In genomic region chr5:134582221-134582907, GRCm38 (mm10) we compare ENCODE assay signal across 8 mouse cellular contexts. TPM values are rescaled to one million over a fixed set of nuclear protein-coding genes. Genes with fewer than 3 reads are reported as not detected.
DNase-seq lines count a peak whose midpoint lies in the region; ATAC-seq and TF ChIP-seq lines count a peak whose summit lies in the region.

No protein-coding gene starts in this region.

- DNase-seq in A20 (ENCODE audit: low read depth, low spot score), result peak; percentile 97
- peak; percentile 82 for DNase-seq in liver, adult 2 months (ENCODE audit: extremely low read depth, low read depth, low spot score)
- DNase-seq in splenic B cell, adult 2 months (ENCODE audit: low read depth, low spot score), result peak; percentile 98

- H3K4me3 ChIP-seq in bone marrow macrophage, adult 2 months (ENCODE audit: insufficient read depth, low read length), result peak overlapping the region; percentile 80
- peak overlapping the region; percentile 91 for H3K4me3 ChIP-seq in embryonic fibroblast, embryonic 13.5 days (ENCODE audit: insufficient read depth, low read length)
- peak overlapping the region; percentile 91 for H3K4me3 ChIP-seq in heart, embryonic 11.5 days (ENCODE audit: low read depth, low read length)
- peak overlapping the region; percentile 98 for H3K4me3 ChIP-seq in kidney, embryonic 16.5 days (ENCODE audit: low read length)
- H3K4me3 ChIP-seq in liver, adult 2 months (ENCODE audit: insufficient read depth, low read depth, low read length), result peak overlapping the region; percentile 69
- peak overlapping the region; percentile 49 for H3K4me3 ChIP-seq in myocyte

- peak overlapping the region; percentile 87 for H3K4me2 ChIP-seq in heart, embryonic 11.5 days
- H3K4me2 ChIP-seq in kidney, embryonic 16.5 days (replicated peaks; ENCODE audit: low read depth, low read length), result peak overlapping the region; percentile 72
- peak overlapping the region; percentile 71 for H3K4me2 ChIP-seq in myocyte (ENCODE audit: low read depth)

- peaks cover 16% of the 10 kb centered on the region for H3K4me1 ChIP-seq in bone marrow macrophage, adult 2 months (ENCODE audit: control insufficient read depth, insufficient read depth, low read length)
- no peaks in the 10 kb centered on the region; the same call in 1 of the 2 replicates for H3K4me1 ChIP-seq in embryonic fibroblast, embryonic 13.5 days (ENCODE audit: control insufficient read depth, insufficient read depth, low read length)
- 0 out of 2 replicates have a peak, but pooled peaks cover 5% of the 10 kb centered on the region for H3K4me1 ChIP-seq in heart, embryonic 11.5 days (ENCODE audit: control insufficient read depth, insufficient read depth, low read length)
- peaks cover 9% of the 10 kb centered on the region; the same call in 1 of the 2 replicates for H3K4me1 ChIP-seq in kidney, embryonic 16.5 days (ENCODE audit: insufficient read depth, low read length)
- peaks cover 2% of the 10 kb centered on the region for H3K4me1 ChIP-seq in liver, adult 2 months (ENCODE audit: control insufficient read depth, insufficient read depth, low read length)

- ATAC-seq in heart, embryonic 11.5 days (replicated peaks; ENCODE audit: insufficient number of reproducible peaks, low FRiP score, low TSS enrichment), result peak; percentile 90
- ATAC-seq in kidney, embryonic 16.5 days (ENCODE audit: low FRiP score, low TSS enrichment), result peak; percentile 95

- 8% methylated on average over 28 of the region's 30 CpGs for WGBS in heart, embryonic 11.5 days (ENCODE audit: insufficient replicate concordance)
- WGBS in kidney, embryonic 16.5 days, result 8% methylated on average over 29 of the region's 30 CpGs
- 7% methylated on average over 30 of the region's 30 CpGs for WGBS in liver, adult 2 months

- no peaks in the 10 kb centered on the region for H3K9me3 ChIP-seq in heart, embryonic 11.5 days (replicated peaks; ENCODE audit: control insufficient read depth, low read length)
- no peaks in the 10 kb centered on the region for H3K9me3 ChIP-seq in kidney, embryonic 16.5 days (ENCODE audit: low read length)

- no peak overlapping the region for H3K27ac ChIP-seq in bone marrow macrophage, adult 2 months (ENCODE audit: insufficient read depth, low read depth, low read length)
- H3K27ac ChIP-seq in embryonic fibroblast, embryonic 13.5 days (ENCODE audit: insufficient read depth, low read length), result no peak overlapping the region
- H3K27ac ChIP-seq in heart, embryonic 11.5 days (ENCODE audit: low read depth, low read length), result peak overlapping the region; percentile 51; the same call in 1 of the 2 replicates
- peak overlapping the region; percentile 52; the same call in 1 of the 2 replicates for H3K27ac ChIP-seq in kidney, embryonic 16.5 days (ENCODE audit: low read length)
- no peak overlapping the region for H3K27ac ChIP-seq in liver, adult 2 months (replicated peaks; ENCODE audit: insufficient read depth, low read depth, low read length)

- no peaks in the 10 kb centered on the region; the same call in 1 of the 2 replicates for H3K79me2 ChIP-seq in liver, adult 2 months (ENCODE audit: control insufficient read depth, insufficient read depth, low read length)
- H3K79me2 ChIP-seq in myocyte (ENCODE audit: control insufficient read depth, insufficient read depth), result peaks cover 13% of the 10 kb centered on the region

- peak overlapping the region; percentile 16 for H3ac ChIP-seq in myocyte (ENCODE audit: control insufficient read depth, insufficient read length)

- no peaks in the 10 kb centered on the region; the same call in 1 of the 2 replicates for H3K36me3 ChIP-seq in heart, embryonic 11.5 days (ENCODE audit: control insufficient read depth, insufficient read depth, low read length)
- peaks cover 2% of the 10 kb centered on the region; the same call in 1 of the 2 replicates for H3K36me3 ChIP-seq in kidney, embryonic 16.5 days (ENCODE audit: insufficient read depth, low read length)
- H3K36me3 ChIP-seq in liver, adult 2 months (ENCODE audit: control insufficient read depth, insufficient read depth, low read length), result no peaks in the 10 kb centered on the region
- H3K36me3 ChIP-seq in myocyte (ENCODE audit: control insufficient read depth, insufficient read depth), result no peaks in the 10 kb centered on the region
- 0 out of 2 replicates have a peak, but pooled peaks cover 2% of the 10 kb centered on the region for H3K36me3 ChIP-seq in splenic B cell, adult 2 months (ENCODE audit: control insufficient read depth, insufficient read depth, low read length, poor library complexity, severe bottlenecking)

- peak; percentile 33; the same call in 1 of the 2 replicates for TF ChIP-seq CTCF in bone marrow macrophage, adult 2 months (IDR thresholded peaks at IDR 0.05; ENCODE audit: low read depth, low read length)
- TF ChIP-seq CTCF in embryonic fibroblast, embryonic 13.5 days (IDR thresholded peaks at IDR 0.05; ENCODE audit: borderline replicate concordance, insufficient read depth, low read length), result peak; percentile 71; the same call in 1 of the 2 replicates
- peak; percentile 83 for TF ChIP-seq CTCF in liver, adult 2 months (IDR thresholded peaks at IDR 0.05; ENCODE audit: low read depth, low read length)

- no peaks in the 10 kb centered on the region for H3K27me3 ChIP-seq in heart, embryonic 11.5 days (ENCODE audit: control insufficient read depth, insufficient read depth, low read length)
- no peaks in the 10 kb centered on the region for H3K27me3 ChIP-seq in kidney, embryonic 16.5 days (ENCODE audit: insufficient read depth, low read length)
- H3K27me3 ChIP-seq in liver, adult 2 months (ENCODE audit: control insufficient read depth, insufficient read depth, low read length), result no peaks in the 10 kb centered on the region
- no peaks in the 10 kb centered on the region for H3K27me3 ChIP-seq in myocyte (ENCODE audit: control insufficient read depth, insufficient read depth, insufficient read length)
- H3K27me3 ChIP-seq in splenic B cell, adult 2 months (ENCODE audit: control insufficient read depth, insufficient read depth, low read length, poor library complexity, severe bottlenecking), result no peaks in the 10 kb centered on the region

- H3K9ac ChIP-seq in heart, embryonic 11.5 days (ENCODE audit: low read depth, low read length), result peak overlapping the region; percentile 83
- H3K9ac ChIP-seq in kidney, embryonic 16.5 days (replicated peaks; ENCODE audit: low read length), result peak overlapping the region; percentile 94
- H3K9ac ChIP-seq in liver, adult 2 months (ENCODE audit: low read depth, low read length), result peak overlapping the region; percentile 77

- no peak for TF ChIP-seq POLR2A in bone marrow macrophage, adult 2 months (IDR thresholded peaks at IDR 0.05; ENCODE audit: borderline replicate concordance, low read depth, low read length)
- peak; percentile 73 for TF ChIP-seq POLR2A in embryonic fibroblast, embryonic 13.5 days (IDR thresholded peaks at IDR 0.05; ENCODE audit: low read depth, low read length)
- TF ChIP-seq POLR2A in liver, adult 2 months (IDR thresholded peaks at IDR 0.05; ENCODE audit: extremely low read depth, insufficient read depth, low read length), result 0 out of 2 replicates have a peak, but pooled peaks have one; percentile 34
- TF ChIP-seq POLR2A in myocyte (IDR thresholded peaks at IDR 0.05; ENCODE audit: insufficient read length, low read depth), result peak; percentile 72

RNA-seq across cellular contexts. Expression of gene Rfc2, which starts 1.2 kb away (rescaled TPM):
- 90.0 and 91.9 TPM in 2 replicates for polyA plus RNA-seq in bone marrow macrophage, adult 2 months (2012; ENCODE audit: insufficient read depth, insufficient read length, missing spikeins)
- polyA plus RNA-seq in embryonic fibroblast, embryonic 13.5 days (2011; ENCODE audit: insufficient read length, low read depth, missing spikeins), result 64.6 and 81.8 TPM in 2 replicates
- 216 and 234 TPM in 2 replicates for polyA plus RNA-seq in heart, embryonic 11.5 days (2014; fragmentation: Nextera tagmentation; extraction: Ambion mirVana)
- 302 TPM in 2 replicates for polyA plus RNA-seq in kidney, embryonic 16.5 days (2015; fragmentation: Nextera tagmentation; extraction: Ambion mirVana)
- 15.3 and 25.1 TPM in 2 replicates for total RNA-seq in liver, adult 2 months (2014; rRNA removed)
- polyA plus RNA-seq in liver, adult 2 months (2012; rRNA removed), result 22.6 and 24.4 TPM in 2 replicates
- 69.3 TPM for polyA plus RNA-seq in myocyte (2012; fragmentation: generic; extraction: Trizol)

RNA-seq across cellular contexts. Expression of gene Syna, which starts 22.4 kb away (rescaled TPM):
- not detected in 2 replicates for polyA plus RNA-seq in bone marrow macrophage, adult 2 months (2012; ENCODE audit: insufficient read depth, insufficient read length, missing spikeins)
- polyA plus RNA-seq in embryonic fibroblast, embryonic 13.5 days (2011; ENCODE audit: insufficient read length, low read depth, missing spikeins), result 0.40 TPM in 1 of 2 replicates, not detected in the other
- not detected in 2 replicates for polyA plus RNA-seq in heart, embryonic 11.5 days (2014; fragmentation: Nextera tagmentation; extraction: Ambion mirVana)
- 0.09 and 0.27 TPM in 2 replicates for polyA plus RNA-seq in kidney, embryonic 16.5 days (2015; fragmentation: Nextera tagmentation; extraction: Ambion mirVana)
- total RNA-seq in liver, adult 2 months (2014; rRNA removed), result not detected in 2 replicates
- not detected in 2 replicates for polyA plus RNA-seq in liver, adult 2 months (2012; rRNA removed)
- 0.19 TPM for polyA plus RNA-seq in myocyte (2012; fragmentation: generic; extraction: Trizol)

RNA-seq across cellular contexts. Expression of gene Clip2, which starts 30.1 kb away (rescaled TPM):
- 13.1 and 14.3 TPM in 2 replicates for polyA plus RNA-seq in bone marrow macrophage, adult 2 months (2012; ENCODE audit: insufficient read depth, insufficient read length, missing spikeins)
- polyA plus RNA-seq in embryonic fibroblast, embryonic 13.5 days (2011; ENCODE audit: insufficient read length, low read depth, missing spikeins), result 20.3 and 25.6 TPM in 2 replicates
- 1.7 and 2.2 TPM in 2 replicates for polyA plus RNA-seq in heart, embryonic 11.5 days (2014; fragmentation: Nextera tagmentation; extraction: Ambion mirVana)
- polyA plus RNA-seq in kidney, embryonic 16.5 days (2015; fragmentation: Nextera tagmentation; extraction: Ambion mirVana), result 4.1 and 4.3 TPM in 2 replicates
- 0.92 and 2.8 TPM in 2 replicates for total RNA-seq in liver, adult 2 months (2014; rRNA removed)
- polyA plus RNA-seq in liver, adult 2 months (2012; rRNA removed), result 1.6 and 1.7 TPM in 2 replicates
- polyA plus RNA-seq in myocyte (2012; fragmentation: generic; extraction: Trizol), result 14.2 TPM

RNA-seq across cellular contexts. Expression of gene Lat2, which starts 32.5 kb away (rescaled TPM):
- 202 and 213 TPM in 2 replicates for polyA plus RNA-seq in bone marrow macrophage, adult 2 months (2012; ENCODE audit: insufficient read depth, insufficient read length, missing spikeins)
- polyA plus RNA-seq in embryonic fibroblast, embryonic 13.5 days (2011; ENCODE audit: insufficient read length, low read depth, missing spikeins), result 0.40 and 2.3 TPM in 2 replicates
- 1.9 and 3.5 TPM in 2 replicates for polyA plus RNA-seq in heart, embryonic 11.5 days (2014; fragmentation: Nextera tagmentation; extraction: Ambion mirVana)
- 1.8 and 3.6 TPM in 2 replicates for polyA plus RNA-seq in kidney, embryonic 16.5 days (2015; fragmentation: Nextera tagmentation; extraction: Ambion mirVana)
- total RNA-seq in liver, adult 2 months (2014; rRNA removed), result 0.60 and 1.0 TPM in 2 replicates
- 0.51 and 1.4 TPM in 2 replicates for polyA plus RNA-seq in liver, adult 2 months (2012; rRNA removed)
- 0.59 TPM for polyA plus RNA-seq in myocyte (2012; fragmentation: generic; extraction: Trizol)

RNA-seq across cellular contexts. Expression of gene Eif4h, which starts 56.9 kb away (rescaled TPM):
- 169 and 175 TPM in 2 replicates for polyA plus RNA-seq in bone marrow macrophage, adult 2 months (2012; ENCODE audit: insufficient read depth, insufficient read length, missing spikeins)
- 208 and 219 TPM in 2 replicates for polyA plus RNA-seq in embryonic fibroblast, embryonic 13.5 days (2011; ENCODE audit: insufficient read length, low read depth, missing spikeins)
- polyA plus RNA-seq in heart, embryonic 11.5 days (2014; fragmentation: Nextera tagmentation; extraction: Ambion mirVana), result 344 and 355 TPM in 2 replicates
- polyA plus RNA-seq in kidney, embryonic 16.5 days (2015; fragmentation: Nextera tagmentation; extraction: Ambion mirVana), result 492 and 502 TPM in 2 replicates
- total RNA-seq in liver, adult 2 months (2014; rRNA removed), result 139 and 146 TPM in 2 replicates
- polyA plus RNA-seq in liver, adult 2 months (2012; rRNA removed), result 127 and 134 TPM in 2 replicates
- polyA plus RNA-seq in myocyte (2012; fragmentation: generic; extraction: Trizol), result 293 TPM

Comparison
In these comparisons a context has a peak if more than half of its experiments do, and no peak if none do; other contexts are left out.
1. H3K27ac ChIP-seq: peak in heart, embryonic 11.5 days (single experiment) and kidney, embryonic 16.5 days (single experiment); none in bone marrow macrophage, adult 2 months (single experiment), embryonic fibroblast, embryonic 13.5 days (single experiment) and liver, adult 2 months (single experiment).
2. CTCF ChIP-seq: peak in every context shown above with its lines; median percentile 83 in liver, adult 2 months; 71 in embryonic fibroblast, embryonic 13.5 days; 33 in bone marrow macrophage, adult 2 months.
3. Peak in every context shown above with its lines, with median percentiles within 50 percentile points of each other: DNase-seq, H3K4me3 ChIP-seq, H3K4me2 ChIP-seq and H3K9ac ChIP-seq.